Mouse (Mus musculus) stomach, postnatal 0 days (tissue): ENCODE measurements around the gene Ctdnep1.

Experiments used
- CTCF ChIP-seq: IDR thresholded peaks from 2 replicates; pipeline ENCODE4 v1.5.1; 2016; ENCODE audit warnings: antibody characterized with exemption, low read depth, mild to moderate bottlenecking, moderate library complexity
- EP300 ChIP-seq: optimal IDR thresholded peaks from 2 replicates; pipeline ENCODE3; 2016; ENCODE audit warnings: antibody characterized with exemption

GRCm38 (mm10) chr11:69968793-69969192 is 12.2 kb upstream of the Ctdnep1 start:
- TF ChIP-seq CTCF (no peak), EP300 (no peak)
